Mouse (Mus musculus) layer of hippocampus, adult 9-11 months (tissue): ENCODE results near the gene Kif2b.

ENCODE experiments used
- DNase-seq: peaks from one replicate; pipeline ENCODE4 v3.0.0; 2022

Kif2b gene

DNA sequence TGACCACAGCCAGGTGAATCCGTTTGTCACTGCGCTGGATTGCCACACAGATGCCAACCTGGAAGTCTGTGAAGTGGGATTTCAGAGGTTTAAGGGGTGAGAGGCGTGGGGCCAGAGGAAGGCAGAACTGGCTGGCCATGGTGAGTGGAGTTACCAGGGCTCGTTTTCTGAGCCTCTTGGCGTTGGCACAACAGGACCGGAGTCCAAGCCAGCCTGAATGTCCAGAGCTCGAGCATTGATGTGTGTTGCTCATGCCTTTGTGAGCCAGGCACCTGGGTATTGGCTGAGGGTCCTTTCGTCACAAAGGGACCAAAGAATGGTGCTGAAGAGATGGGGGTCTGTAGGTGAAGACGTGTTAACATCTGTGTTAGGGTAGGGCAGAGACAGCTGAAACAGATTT, at the start of gene Kif2b:
TSS of gene Kif2b (minus strand) at position 242 of the 400 bp plus-strand sequence.
- DNase-seq, result no peak

DNA sequence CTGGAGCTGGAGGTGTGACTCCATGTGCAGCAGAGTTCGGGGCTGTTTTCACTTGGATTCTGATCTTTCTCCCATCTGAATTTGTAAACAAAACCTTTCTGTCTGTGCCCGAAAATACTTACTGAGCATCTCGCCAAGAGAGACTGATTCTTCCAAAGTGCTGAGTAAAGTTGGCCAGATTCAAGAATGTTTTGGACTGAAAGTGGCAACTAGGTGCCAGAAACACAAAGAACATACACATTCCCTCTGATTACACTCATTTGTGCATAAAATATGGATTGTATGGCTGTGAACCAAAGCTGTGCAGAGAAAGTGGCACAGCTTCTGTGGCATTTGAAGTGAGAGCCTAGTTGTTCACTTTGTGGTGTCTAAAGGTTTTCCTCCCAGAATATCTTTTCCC, 15.7 kb upstream of the Kif2b start:
- peak; percentile 5 for DNase-seq

DNA sequence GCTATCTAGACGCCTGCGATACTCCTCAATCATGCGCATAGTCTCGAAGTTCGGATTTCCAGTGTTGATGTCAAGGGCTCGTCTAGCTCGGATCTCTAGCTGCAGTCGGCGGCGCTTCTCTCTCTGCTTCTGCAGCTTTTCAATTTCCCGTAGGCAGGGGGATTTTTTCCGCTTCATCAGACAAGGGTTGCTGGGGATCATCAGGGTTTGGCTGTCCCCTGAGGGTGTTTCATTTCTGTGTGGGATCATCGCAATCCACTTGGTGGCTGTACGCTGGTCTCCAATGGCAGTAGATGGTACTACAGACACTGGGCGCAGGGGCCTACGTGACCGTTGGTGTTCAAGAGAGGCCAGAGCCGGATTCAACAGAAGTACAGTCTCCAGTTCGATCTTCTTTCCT, 502 bp downstream of the Kif2b start:
- DNase-seq, result no peak

DNA sequence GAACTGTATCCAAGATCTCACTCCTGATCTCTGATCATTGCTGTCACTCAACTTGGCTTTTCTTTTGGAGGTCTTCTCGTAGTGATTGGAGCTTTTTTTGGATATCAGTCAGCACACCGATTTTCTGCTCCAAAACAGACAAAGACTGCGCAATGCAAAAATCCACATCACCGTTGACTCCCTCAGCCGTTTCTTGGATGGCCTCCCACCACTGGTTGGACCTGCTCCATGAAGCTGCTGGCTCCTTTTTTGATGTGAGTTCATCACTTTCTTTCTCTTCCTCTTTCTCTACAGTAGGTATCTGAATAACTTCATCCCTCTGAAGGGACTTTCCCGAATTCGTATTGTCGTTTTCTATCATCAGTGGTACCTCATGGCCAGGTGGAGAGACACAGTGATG, 2.0 kb downstream of the Kif2b start:
- no peak for DNase-seq

DNA sequence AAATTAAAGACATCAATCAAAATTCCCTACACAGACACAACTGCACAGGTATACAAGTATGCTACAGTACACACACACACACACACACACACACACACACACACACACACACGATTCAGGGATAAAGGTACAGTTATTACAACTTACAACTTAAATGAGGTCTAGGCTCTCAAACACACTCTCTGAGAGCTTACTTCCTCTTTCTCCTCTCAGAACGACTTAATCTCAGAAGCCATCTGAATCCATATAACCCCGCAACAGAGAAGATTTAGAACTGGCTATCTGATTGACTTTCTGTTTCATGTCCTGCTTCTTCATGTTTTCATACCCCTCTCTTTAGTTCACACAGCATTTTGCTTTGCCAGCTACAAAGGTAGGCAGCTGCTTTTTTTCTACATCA, 2.9 kb downstream of the Kif2b start:
- no peak for DNase-seq

DNA sequence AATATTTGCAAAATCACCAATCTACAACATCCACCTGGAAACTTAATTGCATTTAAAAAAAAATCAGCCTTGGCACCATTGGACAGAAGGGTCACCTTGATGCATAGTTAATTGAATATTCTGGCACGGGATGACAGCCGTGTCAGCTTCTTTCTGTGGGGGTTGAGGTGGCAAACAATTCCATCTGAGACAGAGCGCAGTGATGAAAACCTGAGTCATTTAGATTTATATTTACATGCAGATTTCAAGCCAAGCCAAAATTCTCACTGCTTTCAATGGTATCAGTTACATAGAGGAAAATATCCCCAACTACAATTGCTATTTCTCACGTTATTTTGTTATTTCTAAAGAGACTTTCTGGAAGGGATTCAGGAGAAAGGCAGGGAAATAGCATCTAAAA, 46.6 kb downstream of the Kif2b start:
- no peak for DNase-seq
